Mouse (Mus musculus): ENCODE data around the gene Hydin.

DNA sequence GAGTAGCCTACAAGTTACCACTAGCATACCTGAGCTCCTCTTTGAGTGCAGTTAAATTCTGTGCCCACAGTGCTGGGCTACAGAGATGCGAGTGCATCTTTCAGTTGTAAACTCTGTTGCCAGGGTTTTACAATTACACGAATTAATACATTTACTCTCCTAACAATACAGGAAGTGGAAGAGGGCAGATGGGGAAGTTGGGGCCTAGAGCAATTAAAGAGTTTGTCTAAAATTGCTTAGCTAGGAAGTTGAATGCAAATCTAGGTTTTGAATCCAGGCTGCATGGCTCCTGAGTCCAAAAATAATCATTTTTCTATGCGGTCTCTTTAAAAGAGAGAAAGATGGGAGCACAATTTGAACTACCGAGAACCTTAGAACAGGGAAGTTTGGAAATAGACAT lies 128.9 kb downstream of the Hydin start:
- TF ChIP-seq POLR2A (IDR thresholded peaks at IDR 0.05; ENCODE audit: insufficient read depth, low read depth, low read length) (no peak), EP300 (IDR thresholded peaks at IDR 0.05; ENCODE audit: insufficient read depth, low read depth, low read length) (no peak)
